ENCODE assay signal across 18 mouse cellular contexts in the genomic region with DNA sequence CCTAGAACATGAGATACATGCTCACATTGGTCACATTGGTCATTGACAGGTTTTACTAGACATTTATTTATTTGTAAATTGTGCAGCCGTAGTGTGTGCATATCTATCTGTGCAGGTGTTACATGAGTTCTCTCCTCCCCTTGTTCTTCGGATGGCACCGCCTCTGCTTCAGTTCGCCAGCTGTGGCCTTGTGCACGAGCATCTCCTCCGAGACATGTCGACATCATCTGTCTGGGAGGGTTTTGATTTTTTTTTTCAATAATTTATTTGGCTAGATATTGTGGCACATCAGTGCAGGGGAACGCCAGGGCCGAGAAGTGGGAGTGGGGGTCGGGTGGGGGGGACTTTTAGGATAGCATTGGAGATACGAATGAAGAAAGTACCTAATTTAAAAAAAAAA.
"Had no signal": no experiment of that assay in that cellular context is flagged by ENCODE, and none has a peak within 500 bp of the region (broad histone marks: within the 10 kb centered on the region; RNA-seq: fewer than 3 reads in every experiment).

No protein-coding gene starts in this region.

- H3K9me3 ChIP-seq: kidney, embryonic 15.5 days; limb, embryonic 12.5 days; limb, embryonic 15.5 days; midbrain, embryonic 12.5 days; midbrain, embryonic 15.5 days; neural tube, embryonic 12.5 days; neural tube, embryonic 15.5 days; stomach, embryonic 15.5 days had no signal

- H3K4me1 ChIP-seq: limb, embryonic 12.5 days; limb, embryonic 15.5 days; midbrain, embryonic 12.5 days; midbrain, embryonic 15.5 days; neural tube, embryonic 12.5 days; neural tube, embryonic 15.5 days; stomach, embryonic 15.5 days had no signal

- H3K36me3 ChIP-seq: kidney, embryonic 15.5 days; limb, embryonic 12.5 days; limb, embryonic 15.5 days; midbrain, embryonic 12.5 days; midbrain, embryonic 15.5 days; neural tube, embryonic 12.5 days; neural tube, embryonic 15.5 days; stomach, embryonic 15.5 days had no signal

- H3K9ac ChIP-seq: kidney, embryonic 15.5 days; limb, embryonic 12.5 days; limb, embryonic 15.5 days; lung, embryonic 14.5 days; midbrain, embryonic 12.5 days; midbrain, embryonic 15.5 days; neural tube, embryonic 12.5 days; neural tube, embryonic 15.5 days; stomach, embryonic 15.5 days had no signal

- ATAC-seq: lung, postnatal 0 days; midbrain, embryonic 15.5 days had no signal

- H3K27ac ChIP-seq: kidney, embryonic 15.5 days; limb, embryonic 12.5 days; limb, embryonic 15.5 days; macrophage; midbrain, embryonic 12.5 days; midbrain, embryonic 15.5 days; neural tube, embryonic 12.5 days; neural tube, embryonic 15.5 days; stomach, embryonic 15.5 days had no signal

- H3K4me2 ChIP-seq: kidney, embryonic 15.5 days; limb, embryonic 12.5 days; limb, embryonic 15.5 days; lung, embryonic 14.5 days; midbrain, embryonic 12.5 days; midbrain, embryonic 15.5 days; neural tube, embryonic 12.5 days; neural tube, embryonic 15.5 days; stomach, embryonic 15.5 days had no signal

- DNase-seq: kidney, adult 11 months; kidney, adult 8-10 months; left cerebral cortex, postnatal 4 days; retina, postnatal 1 day; right cerebral cortex, postnatal 25 days; spleen, adult 18-20 months; thymus, postnatal 25 days had no signal

- H3K4me3 ChIP-seq: kidney, embryonic 15.5 days; limb, embryonic 12.5 days; limb, embryonic 15.5 days; midbrain, embryonic 12.5 days; midbrain, embryonic 15.5 days; neural tube, embryonic 12.5 days; neural tube, embryonic 15.5 days; stomach, embryonic 15.5 days had no signal

- H3K27me3 ChIP-seq: kidney, embryonic 15.5 days; limb, embryonic 12.5 days; limb, embryonic 15.5 days; midbrain, embryonic 12.5 days; midbrain, embryonic 15.5 days; neural tube, embryonic 12.5 days; neural tube, embryonic 15.5 days; stomach, embryonic 15.5 days had no signal
